Mouse (Mus musculus): Measurements from ENCODE around the gene Crybg1. TPM values are rescaled to one million over a fixed set of nuclear protein-coding genes. Genes with fewer than 3 reads are reported as not detected.

Gene Crybg1
- polyA plus RNA-seq, 1 experiment from 2014 or later = 0.20 TPM

GRCm38 (mm10) chr10:43910032-43910872 lies 238.4 kb downstream of the Crybg1 start:
- no peak overlapping the region for H3K4me2 ChIP-seq (ENCODE audit: low read length)
- no peak overlapping the region for H3K27ac ChIP-seq (ENCODE audit: low read depth, low read length)
- no peak for ATAC-seq
- 85% methylated on average over 12 of the region's 12 CpGs for WGBS
- H3K4me1 ChIP-seq (ENCODE audit: control insufficient read depth, insufficient read depth, low read length) = no peaks in the 10 kb centered on the region
- no peak for DNase-seq (ENCODE audit: low spot score)
- no peak overlapping the region for H3K4me3 ChIP-seq (ENCODE audit: low read depth, low read length)
- H3K36me3 ChIP-seq (ENCODE audit: control insufficient read depth, insufficient read depth, low read length) = peaks cover 17% of the 10 kb centered on the region; the same call in 1 of the 2 replicates
- no peaks in the 10 kb centered on the region for H3K27me3 ChIP-seq (replicated peaks; ENCODE audit: control insufficient read depth, insufficient read depth, low read length)
- H3K9me3 ChIP-seq (replicated peaks; ENCODE audit: control insufficient read depth, low read length) = no peaks in the 10 kb centered on the region
- H3K9ac ChIP-seq (ENCODE audit: low read length) = no peak overlapping the region

GRCm38 (mm10) chr10:43904569-43904968 lies 244.1 kb downstream of the Crybg1 start:
- no peaks in the 10 kb centered on the region for H3K27me3 ChIP-seq (replicated peaks; ENCODE audit: control insufficient read depth, insufficient read depth, low read length)
- H3K36me3 ChIP-seq (ENCODE audit: control insufficient read depth, insufficient read depth, low read length) = no peaks in the 10 kb centered on the region
- H3K27ac ChIP-seq (ENCODE audit: low read depth, low read length) = no peak overlapping the region
- WGBS = 97% methylated on average over 1 of the region's 1 CpGs
- no peak for ATAC-seq
- no peaks in the 10 kb centered on the region for H3K9me3 ChIP-seq (replicated peaks; ENCODE audit: control insufficient read depth, low read length)
- H3K4me2 ChIP-seq (ENCODE audit: low read length) = no peak overlapping the region
- no peak overlapping the region for H3K9ac ChIP-seq (ENCODE audit: low read length)
- no peak overlapping the region for H3K4me3 ChIP-seq (ENCODE audit: low read depth, low read length)
- DNase-seq (ENCODE audit: low spot score) = no peak
- H3K4me1 ChIP-seq (ENCODE audit: control insufficient read depth, insufficient read depth, low read length) = peaks cover 8% of the 10 kb centered on the region

DNA sequence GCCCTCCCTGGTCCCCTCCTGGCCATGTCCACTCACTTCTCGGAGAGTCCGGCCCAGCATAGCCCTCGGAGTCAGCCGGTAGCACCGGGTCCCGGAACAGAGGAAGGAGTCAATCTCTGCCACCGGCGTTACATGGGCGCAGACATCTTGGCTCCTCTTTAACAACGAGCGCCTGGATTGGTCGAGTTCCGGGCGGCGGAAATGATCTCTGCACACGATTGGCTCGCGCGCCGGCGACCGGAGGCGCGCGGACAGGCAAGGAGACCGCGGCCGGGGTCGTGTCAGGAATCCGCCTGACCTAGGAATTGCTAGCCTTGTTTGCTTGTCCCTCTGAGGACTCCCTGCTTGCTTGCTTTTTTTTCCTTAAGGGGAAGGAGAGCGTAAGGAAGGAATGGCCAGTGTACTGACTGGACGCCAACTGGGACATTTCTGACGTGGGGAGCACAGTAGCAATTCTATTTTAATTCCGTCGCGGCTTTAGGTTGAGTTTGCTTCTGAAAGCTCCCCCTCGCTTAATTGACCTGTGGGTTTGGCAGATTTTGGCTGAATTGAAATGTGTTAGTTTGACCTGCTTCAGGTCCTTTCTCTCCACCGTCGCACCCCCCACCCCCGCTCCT lies 247.0 kb downstream of the Crybg1 start, which contains the start of the genes Qrsl1 and Rtn4ip1:
TSS of gene Qrsl1 (minus strand) at position 168 of the 617 bp plus-strand sequence.
TSS of gene Rtn4ip1 (plus strand) at position 230 of the 617 bp plus-strand sequence.
- Histone ChIP-seq H3K36me3 (ENCODE audit: control insufficient read depth, insufficient read depth, low read length) (no peaks in the 10 kb centered on the region), H3K27ac (ENCODE audit: low read depth, low read length) (peak within 1 kb of the TSS; percentile 36; the same call in 1 of the 2 replicates), H3K27me3 (replicated peaks; ENCODE audit: control insufficient read depth, insufficient read depth, low read length) (no peaks in the 10 kb centered on the region), H3K9ac (ENCODE audit: low read length) (peak within 1 kb of the TSS; percentile 82), H3K4me3 (ENCODE audit: low read depth, low read length) (peak within 1 kb of the TSS; percentile 69), H3K4me2 (ENCODE audit: low read length) (peak within 1 kb of the TSS; percentile 53), H3K4me1 (ENCODE audit: control insufficient read depth, insufficient read depth, low read length) (peaks cover 8% of the 10 kb centered on the region), H3K9me3 (replicated peaks; ENCODE audit: control insufficient read depth, low read length) (no peaks in the 10 kb centered on the region)
- DNase-seq (ENCODE audit: low spot score) (peak; percentile 96), ATAC-seq (peak; percentile 99)
- under 1% methylated on average over 40 of the region's 40 CpGs for WGBS

DNA sequence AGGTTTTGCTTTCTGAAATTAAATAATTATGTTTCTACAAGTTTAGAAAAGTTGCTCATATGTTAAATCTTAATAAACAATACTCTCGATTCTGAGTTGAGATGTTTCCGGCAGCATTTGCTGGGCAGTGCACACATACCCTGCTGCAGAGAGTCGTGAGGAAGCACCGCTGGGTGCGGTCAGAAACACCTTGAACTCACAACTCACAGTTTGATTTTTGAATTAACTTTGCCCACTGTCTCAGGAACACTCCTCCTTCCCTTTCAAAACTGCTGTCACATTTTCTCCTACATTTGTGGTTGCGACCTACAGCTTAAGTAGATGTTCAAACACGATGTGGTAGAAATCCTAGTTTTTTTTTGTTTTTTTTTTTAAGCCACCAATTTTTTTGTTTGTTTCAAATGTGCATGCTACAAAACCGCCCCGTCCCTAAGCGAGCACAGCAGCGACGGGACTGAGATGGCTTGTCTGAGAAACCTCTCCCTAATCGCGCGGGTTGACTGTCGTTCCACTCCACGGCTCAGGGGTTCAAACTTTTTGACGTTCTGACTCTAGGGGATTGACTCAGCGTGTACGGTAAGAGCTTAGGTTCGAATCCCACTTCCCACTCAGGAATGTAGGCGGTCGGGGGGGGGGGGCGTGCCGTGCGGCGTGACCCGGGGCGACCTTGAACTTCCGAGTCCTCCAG lies 247.6 kb downstream of the Crybg1 start:
- Histone ChIP-seq H3K36me3 (ENCODE audit: control insufficient read depth, insufficient read depth, low read length) (no peaks in the 10 kb centered on the region), H3K9ac (ENCODE audit: low read length) (peak overlapping the region; percentile 82), H3K27me3 (replicated peaks; ENCODE audit: control insufficient read depth, insufficient read depth, low read length) (no peaks in the 10 kb centered on the region), H3K4me2 (ENCODE audit: low read length) (peak overlapping the region; percentile 53), H3K9me3 (replicated peaks; ENCODE audit: control insufficient read depth, low read length) (no peaks in the 10 kb centered on the region), H3K4me1 (ENCODE audit: control insufficient read depth, insufficient read depth, low read length) (peaks cover 8% of the 10 kb centered on the region), H3K27ac (ENCODE audit: low read depth, low read length) (no peak overlapping the region; the same call in 1 of the 2 replicates), H3K4me3 (ENCODE audit: low read depth, low read length) (peak overlapping the region; percentile 69)
- ATAC-seq (peak; percentile 62; the same call in 1 of the 2 replicates), DNase-seq (ENCODE audit: low spot score) (no peak)
- WGBS = 9% methylated on average over 30 of the region's 30 CpGs

Other genes with a start within 250 kb of the Crybg1 start
- gene Qrsl1, start 247.1 kb downstream of the Crybg1 start, polyA plus RNA-seq (2014; fragmentation: Nextera tagmentation; extraction: Ambion mirVana) = 23.4 and 24.9 TPM in 2 replicates
- 18.4 and 19.9 TPM in 2 replicates for gene Rtn4ip1, start 247.0 kb downstream of the Crybg1 start, polyA plus RNA-seq (2014; fragmentation: Nextera tagmentation; extraction: Ambion mirVana)
- 56.2 and 56.7 TPM in 2 replicates for gene Atg5, start 119.5 kb upstream of the Crybg1 start, polyA plus RNA-seq (2014; fragmentation: Nextera tagmentation; extraction: Ambion mirVana)

All from forebrain, embryonic 14.5 days (tissue).